Mouse (Mus musculus): ENCODE data around the gene Cntn5. TPM values are rescaled to one million over a fixed set of nuclear protein-coding genes. Genes with fewer than 3 reads are reported as not detected.

The Cntn5 gene
- polyA plus RNA-seq, 1 experiment from 2014 or later = 8.1 TPM

GRCm38 (mm10) chr9:10525915-10526667 is 378.5 kb downstream of the Cntn5 start:
- Histone ChIP-seq H3K4me3 (no peak overlapping the region), H3K27ac (no peak overlapping the region), H3K27me3 (no peaks in the 10 kb centered on the region), H3K4me2 (no peak overlapping the region), H3K4me1 (peaks cover 23% of the 10 kb centered on the region), H3K9ac (no peak overlapping the region), H3K9me3 (replicated peaks) (no peaks in the 10 kb centered on the region), H3K36me3 (ENCODE audit: poor library complexity, severe bottlenecking) (no peaks in the 10 kb centered on the region)
- peak; percentile 33; the same call in 1 of the 2 replicates for ATAC-seq
- 12% methylated on average over 7 of the region's 7 CpGs for WGBS

DNA sequence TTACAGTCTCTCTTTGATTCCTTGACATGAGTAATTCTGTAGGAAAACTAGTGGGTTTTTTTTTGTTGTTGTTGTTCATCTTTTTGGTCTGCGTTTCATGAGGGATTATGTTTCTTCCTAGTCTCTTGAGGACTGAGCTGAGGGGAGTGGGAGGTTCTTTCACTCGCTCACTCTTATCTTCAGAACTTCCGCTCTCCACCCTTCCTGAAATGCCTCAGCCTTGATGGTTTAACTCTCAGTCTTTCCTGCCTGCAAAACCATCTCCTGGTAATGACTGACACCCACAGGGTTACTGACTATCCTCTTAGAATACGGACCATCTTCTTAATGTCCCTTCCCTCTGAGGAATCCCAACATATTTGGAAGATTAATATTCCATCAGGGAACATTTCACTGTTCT is 382.0 kb downstream of the Cntn5 start:
- 93% methylated on average over 4 of the region's 4 CpGs for WGBS
- H3K27ac ChIP-seq = no peak overlapping the region
- ATAC-seq = no peak
- no peaks in the 10 kb centered on the region for H3K27me3 ChIP-seq
- H3K9ac ChIP-seq = no peak overlapping the region
- no peaks in the 10 kb centered on the region for H3K36me3 ChIP-seq (ENCODE audit: poor library complexity, severe bottlenecking)
- no peak overlapping the region for H3K4me3 ChIP-seq
- no peak overlapping the region for H3K4me2 ChIP-seq
- no peaks in the 10 kb centered on the region for H3K9me3 ChIP-seq (replicated peaks)
- peaks cover 4% of the 10 kb centered on the region for H3K4me1 ChIP-seq

DNA sequence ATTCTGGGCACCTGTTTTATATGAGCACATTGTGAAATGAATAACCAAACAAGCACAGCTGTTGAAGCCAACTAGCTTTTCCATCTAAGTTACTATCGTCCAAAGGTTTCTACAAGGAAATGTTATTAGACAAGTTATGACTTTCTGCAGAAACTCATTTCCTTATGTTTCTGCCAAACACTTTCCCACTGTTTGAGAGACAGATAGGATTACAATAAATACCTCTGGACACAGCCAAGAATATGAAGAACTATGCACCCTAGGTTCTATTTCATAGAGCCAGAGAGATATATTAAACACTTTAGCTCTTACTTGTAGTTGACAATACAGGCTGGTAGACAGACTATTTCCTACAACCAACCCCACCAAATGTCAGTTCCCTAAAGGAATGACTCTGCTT is 383.5 kb downstream of the Cntn5 start:
- Histone ChIP-seq H3K4me3 (no peak overlapping the region), H3K4me1 (no peaks in the 10 kb centered on the region), H3K27ac (no peak overlapping the region), H3K27me3 (no peaks in the 10 kb centered on the region), H3K36me3 (ENCODE audit: poor library complexity, severe bottlenecking) (no peaks in the 10 kb centered on the region), H3K4me2 (no peak overlapping the region), H3K9ac (no peak overlapping the region), H3K9me3 (replicated peaks) (no peaks in the 10 kb centered on the region)
- 95% methylated on average over 1 of the region's 1 CpGs for whole genome bisulfite sequencing
- ATAC-seq = no peak

GRCm38 (mm10) chr9:10492243-10492642 is 412.3 kb downstream of the Cntn5 start:
- Histone ChIP-seq H3K4me3 (no peak overlapping the region), H3K9me3 (replicated peaks) (no peaks in the 10 kb centered on the region), H3K27me3 (no peaks in the 10 kb centered on the region), H3K36me3 (ENCODE audit: poor library complexity, severe bottlenecking) (no peaks in the 10 kb centered on the region), H3K27ac (no peak overlapping the region), H3K4me2 (no peak overlapping the region), H3K9ac (no peak overlapping the region), H3K4me1 (no peaks in the 10 kb centered on the region)
- ATAC-seq = no peak

DNA sequence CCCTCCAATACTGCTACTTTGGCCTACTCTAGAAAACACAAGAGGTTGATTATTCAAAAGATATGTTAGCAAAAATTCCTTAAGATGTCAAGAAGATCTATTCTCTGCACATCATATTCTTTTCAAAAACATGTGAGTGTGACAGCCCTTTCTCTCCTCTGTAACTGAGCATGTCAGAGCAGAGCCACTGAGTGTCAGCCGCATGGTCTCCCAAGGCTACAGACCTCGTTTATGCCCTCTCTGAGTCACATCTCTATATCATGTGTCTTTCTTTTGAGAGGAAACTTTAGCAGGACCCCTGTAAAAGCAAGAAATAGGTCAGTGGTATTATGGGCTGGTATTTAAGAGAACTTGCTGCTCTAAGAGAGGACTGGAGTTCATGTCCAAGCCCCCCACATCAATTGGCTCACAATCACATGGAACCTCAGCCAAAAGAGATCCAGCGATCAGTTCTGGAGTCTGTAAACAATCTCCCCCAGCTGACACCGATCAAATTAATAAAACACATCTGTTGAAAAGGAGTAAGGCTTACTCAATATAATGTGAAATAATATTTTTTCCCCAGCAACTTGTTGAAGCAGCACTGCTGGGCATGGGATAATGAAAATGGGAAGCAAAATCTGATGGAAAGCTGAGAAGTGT is 433.0 kb downstream of the Cntn5 start:
- no peak overlapping the region for H3K27ac ChIP-seq
- WGBS = 82% methylated on average over 4 of the region's 4 CpGs
- H3K9ac ChIP-seq = no peak overlapping the region
- H3K36me3 ChIP-seq (ENCODE audit: poor library complexity, severe bottlenecking) = no peaks in the 10 kb centered on the region
- ATAC-seq = no peak
- no peak overlapping the region for H3K4me3 ChIP-seq
- no peak overlapping the region for H3K4me2 ChIP-seq
- no peaks in the 10 kb centered on the region for H3K9me3 ChIP-seq (replicated peaks)
- H3K27me3 ChIP-seq = no peaks in the 10 kb centered on the region
- no peaks in the 10 kb centered on the region for H3K4me1 ChIP-seq

DNA sequence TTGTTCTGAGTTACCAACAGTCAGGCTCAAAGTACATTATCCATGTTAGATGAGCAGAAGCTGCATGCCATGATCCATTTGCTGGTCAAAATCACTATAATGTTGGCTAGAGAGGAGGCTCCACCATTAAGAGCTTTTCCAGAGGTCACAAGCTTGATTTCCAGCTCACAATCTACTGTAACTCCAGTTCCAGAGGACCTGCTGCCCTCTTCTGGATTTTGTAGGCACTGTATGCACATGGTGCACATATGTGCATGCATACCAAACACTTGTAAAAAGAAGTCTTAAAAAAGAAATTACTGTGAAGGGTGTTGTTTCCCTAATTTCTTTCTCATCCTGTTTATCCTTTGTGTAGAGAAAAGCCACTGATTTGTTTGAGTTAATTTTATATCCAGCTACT is 439.8 kb downstream of the Cntn5 start:
- no peaks in the 10 kb centered on the region for H3K9me3 ChIP-seq (replicated peaks)
- ATAC-seq = no peak
- no peaks in the 10 kb centered on the region for H3K4me1 ChIP-seq
- H3K9ac ChIP-seq = no peak overlapping the region
- H3K27me3 ChIP-seq = no peaks in the 10 kb centered on the region
- no peak overlapping the region for H3K4me2 ChIP-seq
- no peak overlapping the region for H3K4me3 ChIP-seq
- no peak overlapping the region for H3K27ac ChIP-seq
- no peaks in the 10 kb centered on the region for H3K36me3 ChIP-seq (ENCODE audit: poor library complexity, severe bottlenecking)

DNA sequence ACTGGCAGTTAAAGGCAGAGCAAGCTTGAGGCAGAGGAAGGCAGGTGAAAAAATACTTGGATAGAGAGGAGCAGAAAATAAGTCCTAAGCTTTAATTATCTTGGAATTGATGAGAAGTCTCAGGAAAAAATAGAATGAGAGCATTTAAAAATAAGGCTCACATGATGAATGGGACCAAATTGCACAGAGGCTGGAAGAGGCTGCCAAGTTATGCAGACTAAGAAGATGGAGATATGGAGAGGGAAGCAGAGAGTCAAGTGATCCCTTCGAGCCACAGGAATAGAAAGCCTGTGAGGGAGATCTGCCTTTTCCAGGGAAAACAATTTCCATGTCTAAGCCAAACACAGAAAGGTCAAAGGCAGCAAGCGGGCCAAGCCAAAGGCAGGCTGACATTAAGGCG is 446.7 kb downstream of the Cntn5 start:
- H3K4me3 ChIP-seq = no peak overlapping the region
- H3K36me3 ChIP-seq (ENCODE audit: poor library complexity, severe bottlenecking) = no peaks in the 10 kb centered on the region
- H3K9ac ChIP-seq = no peak overlapping the region
- no peak overlapping the region for H3K27ac ChIP-seq
- no peak for ATAC-seq
- H3K4me1 ChIP-seq = peaks cover 4% of the 10 kb centered on the region; the same call in 1 of the 2 replicates
- 50% methylated on average over 3 of the region's 3 CpGs for WGBS
- H3K4me2 ChIP-seq = no peak overlapping the region
- no peaks in the 10 kb centered on the region for H3K27me3 ChIP-seq
- H3K9me3 ChIP-seq (replicated peaks) = no peaks in the 10 kb centered on the region

GRCm38 (mm10) chr9:10448987-10449563 is 455.5 kb downstream of the Cntn5 start:
- peaks cover 13% of the 10 kb centered on the region for H3K4me1 ChIP-seq
- no peaks in the 10 kb centered on the region for H3K36me3 ChIP-seq (ENCODE audit: poor library complexity, severe bottlenecking)
- no peaks in the 10 kb centered on the region for H3K9me3 ChIP-seq (replicated peaks)
- no peaks in the 10 kb centered on the region for H3K27me3 ChIP-seq
- H3K27ac ChIP-seq = no peak overlapping the region
- WGBS = 16% methylated on average over 3 of the region's 3 CpGs
- H3K9ac ChIP-seq = no peak overlapping the region
- no peak overlapping the region for H3K4me2 ChIP-seq
- no peak overlapping the region for H3K4me3 ChIP-seq
- ATAC-seq = no peak

DNA sequence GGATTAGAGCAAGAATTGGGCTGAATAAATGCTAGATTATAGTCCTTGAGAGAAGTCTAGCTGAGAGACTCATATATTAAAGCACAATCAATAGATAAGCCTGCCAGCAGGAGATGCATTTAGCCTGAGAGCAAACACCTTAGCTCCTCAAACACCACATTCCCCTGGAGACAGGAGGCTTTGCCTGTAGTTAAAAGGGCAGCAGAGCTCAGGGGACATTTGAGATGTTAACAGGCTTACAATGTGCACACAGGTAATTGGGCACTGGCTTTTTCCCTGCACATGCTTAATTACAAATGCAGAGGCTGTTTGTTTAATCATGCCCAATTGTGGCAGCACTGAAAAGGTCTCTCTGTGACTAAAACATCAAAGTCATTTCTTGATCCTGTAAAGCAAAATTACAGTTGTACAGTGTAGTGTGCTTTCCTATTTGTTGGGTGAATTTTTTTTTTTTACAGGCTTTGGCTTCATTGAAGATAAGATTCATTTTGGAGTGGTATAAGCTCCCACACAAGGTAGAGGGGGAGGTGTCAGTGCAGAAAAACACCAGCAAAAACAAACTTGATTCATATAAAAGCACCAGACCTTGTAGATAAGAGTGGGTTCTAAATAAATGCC is 457.2 kb downstream of the Cntn5 start:
- peak; percentile 55; the same call in 1 of the 2 replicates for ATAC-seq

GRCm38 (mm10) chr9:10412075-10412474 is 492.5 kb downstream of the Cntn5 start:
- H3K4me1 ChIP-seq = no peaks in the 10 kb centered on the region
- H3K4me2 ChIP-seq = no peak overlapping the region
- no peak overlapping the region for H3K27ac ChIP-seq
- no peaks in the 10 kb centered on the region for H3K27me3 ChIP-seq
- no peak overlapping the region for H3K9ac ChIP-seq
- no peak for ATAC-seq
- no peaks in the 10 kb centered on the region for H3K36me3 ChIP-seq (ENCODE audit: poor library complexity, severe bottlenecking)
- H3K9me3 ChIP-seq (replicated peaks) = no peaks in the 10 kb centered on the region
- no peak overlapping the region for H3K4me3 ChIP-seq

More for the DNA sequence above, 457.2 kb downstream of the Cntn5 start:
- Histone ChIP-seq H3K27ac (no peak overlapping the region), H3K4me3 (no peak overlapping the region), H3K9ac (no peak overlapping the region), H3K4me2 (no peak overlapping the region), H3K27me3 (no peaks in the 10 kb centered on the region), H3K4me1 (peaks cover 13% of the 10 kb centered on the region), H3K36me3 (ENCODE audit: poor library complexity, severe bottlenecking) (no peaks in the 10 kb centered on the region), H3K9me3 (replicated peaks) (no peaks in the 10 kb centered on the region)

- no peak for ATAC-seq
- Histone ChIP-seq H3K9me3 (replicated peaks) (no peaks in the 10 kb centered on the region), H3K27ac (no peak overlapping the region), H3K4me3 (no peak overlapping the region), H3K27me3 (no peaks in the 10 kb centered on the region), H3K36me3 (ENCODE audit: poor library complexity, severe bottlenecking) (no peaks in the 10 kb centered on the region), H3K4me2 (no peak overlapping the region), H3K4me1 (no peaks in the 10 kb centered on the region), H3K9ac (no peak overlapping the region)
- WGBS = 80% methylated on average over 7 of the region's 7 CpGs
These were observed 504.5 kb downstream of the Cntn5 start for GRCm38 (mm10) chr9:10400099-10400498.

DNA sequence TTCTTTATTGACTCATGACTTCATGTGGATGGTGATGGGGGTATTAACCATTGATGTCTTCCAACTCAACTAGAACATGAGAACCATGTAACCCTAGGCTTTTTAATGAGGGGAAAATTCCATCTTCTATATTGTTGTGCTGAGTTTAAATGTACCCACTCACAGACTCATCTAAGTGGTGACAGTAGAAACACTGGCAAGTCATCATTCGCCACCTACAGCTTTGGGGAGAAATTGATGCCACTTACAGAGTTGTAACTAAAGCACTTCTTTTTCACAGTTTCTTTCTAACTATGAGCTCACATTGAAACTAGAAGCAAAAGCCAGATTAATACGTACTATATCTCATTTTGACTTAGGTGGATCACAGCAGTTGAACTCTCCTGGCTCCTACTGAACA is 514.7 kb downstream of the Cntn5 start:
- Histone ChIP-seq H3K4me2 (no peak overlapping the region), H3K4me1 (no peaks in the 10 kb centered on the region), H3K27me3 (no peaks in the 10 kb centered on the region), H3K9ac (no peak overlapping the region), H3K36me3 (ENCODE audit: poor library complexity, severe bottlenecking) (no peaks in the 10 kb centered on the region), H3K4me3 (no peak overlapping the region), H3K27ac (no peak overlapping the region), H3K9me3 (replicated peaks) (no peaks in the 10 kb centered on the region)
- no peak for ATAC-seq
- 84% methylated on average over 2 of the region's 2 CpGs for WGBS

All from forebrain, embryonic 13.5 days (tissue).